Mouse (Mus musculus) liver, embryonic 13.5 days (tissue): ENCODE measurements around the gene Prkaca. TPM values are rescaled to one million over a fixed set of nuclear protein-coding genes. Genes with fewer than 3 reads are reported as not detected.

Experiments used
- ATAC-seq: fragments of 200-750 bp; cut with Nextera tagmentation; 2 replicates; pipeline ENCODE4 v1.8.0; 2017; ENCODE audit warnings: low read depth, mild to moderate bottlenecking, moderate number of reproducible peaks, moderate library complexity
- DNase-seq: peaks from one replicate; pipeline ENCODE4 v3.0.0; 2022
- H3K27ac ChIP-seq: fragments of 300-500 bp; sonication (generic); 2 replicates; pipeline ENCODE4 v1.5.1; 2015; ENCODE audit warnings: moderate library complexity, mild to moderate bottlenecking, inconsistent platforms
- H3K27me3 ChIP-seq: fragments of 300-500 bp; sonication (generic); 2 replicates; pipeline ENCODE4 v1.6.1; 2015; ENCODE audit warnings: mild to moderate bottlenecking, inconsistent platforms
- H3K36me3 ChIP-seq: fragments of 300-500 bp; sonication (generic); 2 replicates; pipeline ENCODE4 v1.6.1; 2015; ENCODE audit warnings: mild to moderate bottlenecking, inconsistent platforms
- H3K4me1 ChIP-seq: fragments of 300-500 bp; sonication (generic); replicated peaks from 2 replicates; pipeline ENCODE4 v1.6.1; 2015; ENCODE audit warnings: inconsistent platforms
- H3K4me2 ChIP-seq: fragments of 300-500 bp; sonication (generic); 2 replicates; pipeline ENCODE4 v1.6.1; 2015; ENCODE audit warnings: inconsistent platforms, mild to moderate bottlenecking, moderate library complexity
- H3K4me3 ChIP-seq: fragments of 300-500 bp; sonication (generic); replicated peaks from 2 replicates; pipeline ENCODE4 v1.5.1; 2015; ENCODE audit warnings: mild to moderate bottlenecking, inconsistent platforms
- H3K9ac ChIP-seq: fragments of 300-500 bp; sonication (generic); 2 replicates; pipeline ENCODE4 v1.6.1; 2015; ENCODE audit warnings: mild to moderate bottlenecking, inconsistent platforms
- H3K9me3 ChIP-seq: fragments of 300-500 bp; sonication (generic); replicated peaks from 2 replicates; pipeline ENCODE4 v1.6.1; 2016; ENCODE audit warnings: inconsistent platforms
- WGBS: fragments of 180-500 bp; shearing (Covaris S2); methylation state at CpG from one replicate; pipeline ENCODE4 v1.1.7; 2015; ENCODE audit not compliant: insufficient replicate concordance; 5-methylcytosine and 5-hydroxymethylcytosine counted together
- polyA plus RNA-seq: library from polyadenylated mRNA; unstranded; fragments of >200 nt; fragmentation: Nextera tagmentation; extraction: Ambion mirVana; gene quantifications from 2 replicates; pipeline ENCODE4 v1.2.1, GENCODE M21; 2015

Gene Prkaca
- polyA plus RNA-seq, 1 experiment from 2014 or later = 50.5 TPM

DNA sequence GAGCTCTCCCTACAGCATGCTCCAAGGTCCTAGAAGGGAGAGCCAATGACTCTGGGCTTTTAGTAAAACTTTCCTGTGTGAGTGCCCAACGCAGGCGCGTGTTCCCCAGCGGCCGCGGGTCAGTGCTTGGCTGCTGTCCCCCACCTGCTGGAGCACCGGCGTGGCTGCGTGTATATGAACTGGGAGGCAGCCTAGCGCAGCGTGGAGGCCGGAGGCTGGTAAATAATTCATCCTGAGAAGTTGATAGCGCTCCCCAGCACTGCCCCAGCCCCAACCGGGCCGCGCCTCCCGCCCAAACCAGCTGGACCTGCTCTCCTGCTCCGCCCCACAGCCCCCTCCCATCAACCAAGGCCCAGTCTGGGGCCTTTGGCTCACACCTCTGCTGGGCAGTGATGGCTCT lies 48.3 kb downstream of the Prkaca start, which contains the start of gene Palm3:
Gene Palm3, plus strand, starts transcription at position 376 of the 400 bp plus-strand sequence.
- peaks cover 75% of the 10 kb centered on the region for H3K27me3 ChIP-seq
- ATAC-seq = no peak

DNA sequence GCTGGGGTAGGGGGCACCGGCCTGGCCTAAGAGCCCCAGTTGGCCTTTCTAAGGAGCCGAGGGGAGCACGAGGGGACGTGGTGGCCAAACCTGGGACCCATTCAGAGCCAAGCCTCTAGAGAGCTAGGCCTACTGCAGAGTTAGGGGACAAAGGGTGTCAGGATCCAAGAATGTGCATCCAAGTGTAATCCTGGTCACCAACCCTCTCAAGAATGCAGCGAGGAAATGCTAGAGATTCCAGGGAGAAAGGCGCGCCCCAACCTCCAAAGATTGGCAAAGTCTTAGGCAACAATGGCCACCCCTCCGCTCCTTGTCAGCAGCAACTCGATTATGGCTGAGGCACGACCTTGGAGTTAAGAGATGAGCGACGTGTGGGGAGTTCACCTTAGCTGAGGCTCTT lies 48.8 kb downstream of the Prkaca start:
- no peak for DNase-seq
- H3K4me2 ChIP-seq = 0 out of 2 replicates have a peak overlapping the region, but pooled peaks have one; percentile 2
- H3K4me3 ChIP-seq = no peak overlapping the region
- no peaks in the 10 kb centered on the region for H3K9me3 ChIP-seq
- no peak overlapping the region for H3K9ac ChIP-seq
- H3K27me3 ChIP-seq = peaks cover 80% of the 10 kb centered on the region
- 40% methylated on average over 12 of the region's 12 CpGs for WGBS
- no peak for ATAC-seq
- H3K36me3 ChIP-seq = no peaks in the 10 kb centered on the region
- peaks cover 17% of the 10 kb centered on the region for H3K4me1 ChIP-seq
- H3K27ac ChIP-seq = no peak overlapping the region

More for the DNA sequence above, 48.3 kb downstream of the Prkaca start, which contains the start of gene Palm3:
- Histone ChIP-seq H3K9me3 (no peaks in the 10 kb centered on the region), H3K4me1 (peaks cover 15% of the 10 kb centered on the region), H3K9ac (no peak within 1 kb of the TSS), H3K4me3 (no peak within 1 kb of the TSS), H3K4me2 (0 out of 2 replicates have a peak within 1 kb of the TSS, but pooled peaks have one; percentile 2), H3K27ac (no peak within 1 kb of the TSS), H3K36me3 (no peaks in the 10 kb centered on the region)
- WGBS = 17% methylated on average over 18 of the region's 18 CpGs
- DNase-seq = no peak

DNA sequence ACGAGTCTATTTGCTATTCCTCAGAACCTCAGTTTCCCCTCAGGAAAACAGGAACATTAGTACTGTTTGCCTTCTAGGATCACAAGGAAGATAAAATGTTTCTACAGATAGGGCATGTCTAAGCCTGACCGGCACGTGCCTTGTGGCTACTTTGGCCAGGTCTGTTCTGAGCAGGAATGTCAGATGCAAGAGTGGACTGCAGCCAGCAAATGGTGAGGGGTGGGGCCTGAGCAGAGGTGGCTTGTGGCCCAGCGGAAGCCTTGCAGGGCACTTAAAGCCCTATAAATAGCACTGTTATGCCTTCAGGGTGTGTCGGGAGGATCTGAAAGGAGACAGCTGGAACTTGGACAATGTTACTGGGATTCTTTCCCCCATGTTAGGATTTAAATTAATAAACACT lies 50.3 kb downstream of the Prkaca start:
- Histone ChIP-seq H3K4me1 (peaks cover 17% of the 10 kb centered on the region), H3K4me3 (no peak overlapping the region), H3K27me3 (peaks cover 89% of the 10 kb centered on the region), H3K9ac (no peak overlapping the region), H3K36me3 (no peaks in the 10 kb centered on the region), H3K4me2 (no peak overlapping the region), H3K9me3 (no peaks in the 10 kb centered on the region), H3K27ac (no peak overlapping the region)
- DNase-seq (no peak), ATAC-seq (no peak)
- 20% methylated on average over 5 of the region's 5 CpGs for WGBS

DNA sequence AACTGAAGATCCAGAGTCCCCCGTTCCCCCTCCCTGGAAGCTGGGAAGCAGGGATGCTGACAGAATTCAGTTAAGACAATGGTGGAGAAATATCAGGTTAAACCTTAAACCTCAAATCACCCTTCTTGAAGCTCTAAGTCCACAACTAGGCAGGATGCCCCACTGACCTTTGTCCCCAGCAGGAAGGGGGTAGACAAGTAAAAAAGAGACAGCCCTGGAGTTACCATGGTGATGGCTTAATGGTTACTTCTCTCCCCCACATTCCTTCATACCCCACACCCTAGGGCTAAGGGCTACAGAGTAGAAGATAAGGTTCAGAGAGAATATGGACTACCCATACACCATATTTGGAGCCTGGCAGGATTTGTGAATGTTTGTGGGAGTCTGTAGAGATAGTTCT lies 50.8 kb downstream of the Prkaca start:
- H3K27me3 ChIP-seq = peaks cover 90% of the 10 kb centered on the region

DNA sequence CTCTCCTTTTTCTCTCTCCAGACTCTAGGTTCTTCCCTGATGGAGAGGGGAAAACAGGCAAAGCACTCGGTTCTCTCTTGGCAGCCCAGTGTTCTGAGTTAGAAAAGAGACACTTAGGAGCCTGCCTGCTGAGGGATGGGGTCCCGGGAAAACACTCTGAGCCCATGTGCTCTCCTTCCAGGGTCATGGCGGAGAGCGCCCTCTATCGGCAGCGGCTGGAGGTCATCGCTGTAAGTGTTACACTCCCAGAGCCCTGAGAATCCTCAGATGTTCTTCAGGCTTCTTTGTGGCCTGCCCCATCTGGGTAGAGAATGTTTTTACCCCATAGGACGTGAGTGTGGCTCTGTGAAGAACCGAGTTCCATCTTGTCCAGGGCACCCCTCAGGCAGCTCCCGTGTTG lies 51.4 kb downstream of the Prkaca start:
- no peaks in the 10 kb centered on the region for H3K36me3 ChIP-seq
- peaks cover 96% of the 10 kb centered on the region for H3K27me3 ChIP-seq
- no peak overlapping the region for H3K4me2 ChIP-seq
- H3K27ac ChIP-seq = no peak overlapping the region
- peaks cover 17% of the 10 kb centered on the region for H3K4me1 ChIP-seq
- 11% methylated on average over 10 of the region's 10 CpGs for WGBS
- no peak overlapping the region for H3K4me3 ChIP-seq
- H3K9me3 ChIP-seq = no peaks in the 10 kb centered on the region
- DNase-seq (peak; percentile 30), ATAC-seq (no peak)
- no peak overlapping the region for H3K9ac ChIP-seq

More for the DNA sequence above, 50.8 kb downstream of the Prkaca start:
- H3K9ac ChIP-seq = no peak overlapping the region
- no peaks in the 10 kb centered on the region for H3K36me3 ChIP-seq
- peaks cover 17% of the 10 kb centered on the region for H3K4me1 ChIP-seq
- no peaks in the 10 kb centered on the region for H3K9me3 ChIP-seq
- no peak for DNase-seq
- H3K4me2 ChIP-seq = no peak overlapping the region
- no peak for ATAC-seq
- no peak overlapping the region for H3K27ac ChIP-seq
- WGBS = 62% methylated on average over 1 of the region's 1 CpGs
- H3K4me3 ChIP-seq = no peak overlapping the region

DNA sequence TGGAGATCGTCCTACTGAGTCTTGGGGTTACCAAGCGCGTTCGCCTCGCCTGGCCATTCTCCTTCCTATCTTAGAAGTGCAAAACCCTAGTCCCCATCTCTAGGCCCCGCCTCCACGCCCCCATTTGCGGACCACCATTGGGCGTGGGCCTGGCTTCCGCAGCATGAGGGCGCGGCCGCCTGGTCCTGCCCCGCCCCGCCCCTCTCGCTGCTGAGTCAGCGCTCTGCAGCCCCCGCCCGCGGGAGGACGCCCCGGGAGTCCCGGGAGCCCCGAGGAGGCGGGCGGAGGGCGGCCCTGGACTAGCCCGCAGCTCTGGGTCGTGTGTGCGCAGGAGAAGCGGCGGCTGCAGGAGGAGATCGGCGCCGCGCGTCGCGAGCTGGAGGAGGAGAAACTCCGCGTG lies 53.1 kb downstream of the Prkaca start:
- Histone ChIP-seq H3K4me1 (peaks cover 17% of the 10 kb centered on the region), H3K9me3 (no peaks in the 10 kb centered on the region), H3K4me3 (peak overlapping the region; percentile 44), H3K36me3 (no peaks in the 10 kb centered on the region), H3K9ac (no peak overlapping the region), H3K27ac (no peak overlapping the region), H3K27me3 (peaks cover 86% of the 10 kb centered on the region), H3K4me2 (peak overlapping the region; percentile 62)
- peak; percentile 40; the same call in 1 of the 2 replicates for ATAC-seq
- peak; percentile 27 for DNase-seq
- under 1% methylated on average over 41 of the region's 41 CpGs for WGBS

DNA sequence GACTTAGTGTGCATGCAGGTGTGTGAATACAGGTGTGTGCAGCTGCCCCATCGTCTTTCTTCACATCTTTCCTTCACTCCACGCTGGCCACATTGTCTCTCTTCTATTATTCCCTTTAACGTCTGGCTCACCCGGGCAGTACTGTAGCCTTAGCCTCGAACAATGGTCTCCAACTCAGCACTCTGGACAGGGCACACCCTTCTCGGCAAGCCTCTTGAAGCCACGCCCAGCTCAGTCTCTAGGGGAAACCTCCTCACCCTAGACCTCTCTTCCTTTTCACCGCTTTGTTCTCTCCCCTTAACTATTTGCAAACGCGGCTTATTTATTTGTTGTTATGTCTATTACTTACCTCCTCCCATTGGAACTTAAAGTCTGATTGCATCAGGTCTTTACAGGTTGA lies 54.7 kb downstream of the Prkaca start:
- no peak overlapping the region for H3K27ac ChIP-seq
- no peak overlapping the region for H3K4me2 ChIP-seq
- WGBS = 7% methylated on average over 10 of the region's 10 CpGs
- ATAC-seq (no peak), DNase-seq (no peak)
- H3K4me1 ChIP-seq = peaks cover 13% of the 10 kb centered on the region
- no peak overlapping the region for H3K9ac ChIP-seq
- no peak overlapping the region for H3K4me3 ChIP-seq
- no peaks in the 10 kb centered on the region for H3K9me3 ChIP-seq
- no peaks in the 10 kb centered on the region for H3K36me3 ChIP-seq
- peaks cover 75% of the 10 kb centered on the region for H3K27me3 ChIP-seq

DNA sequence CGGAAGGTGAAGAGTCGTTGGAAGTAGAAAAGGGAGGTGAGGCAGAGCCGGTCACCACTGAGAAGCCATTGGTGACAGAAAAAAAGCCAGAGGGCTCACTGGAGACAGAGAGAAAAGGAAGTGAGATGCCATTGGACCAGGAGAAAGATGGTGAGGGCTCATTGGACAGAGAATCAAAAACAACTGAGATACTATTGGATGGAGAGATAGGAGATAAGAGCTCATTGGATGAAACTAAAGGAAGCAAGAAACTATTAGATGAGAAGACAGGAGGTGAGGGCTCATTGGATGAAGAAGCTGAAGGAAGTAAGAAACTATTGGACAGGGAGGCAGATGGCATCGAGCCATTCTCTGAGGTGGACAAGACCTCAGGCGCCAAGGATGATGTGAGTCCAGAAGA lies 56.5 kb downstream of the Prkaca start:
- Histone ChIP-seq H3K4me2 (no peak overlapping the region), H3K9ac (no peak overlapping the region), H3K4me3 (no peak overlapping the region), H3K4me1 (peaks cover 7% of the 10 kb centered on the region), H3K27ac (no peak overlapping the region), H3K36me3 (no peaks in the 10 kb centered on the region), H3K9me3 (no peaks in the 10 kb centered on the region), H3K27me3 (peaks cover 56% of the 10 kb centered on the region)
- WGBS = 67% methylated on average over 5 of the region's 5 CpGs
- DNase-seq = no peak
- no peak for ATAC-seq

DNA sequence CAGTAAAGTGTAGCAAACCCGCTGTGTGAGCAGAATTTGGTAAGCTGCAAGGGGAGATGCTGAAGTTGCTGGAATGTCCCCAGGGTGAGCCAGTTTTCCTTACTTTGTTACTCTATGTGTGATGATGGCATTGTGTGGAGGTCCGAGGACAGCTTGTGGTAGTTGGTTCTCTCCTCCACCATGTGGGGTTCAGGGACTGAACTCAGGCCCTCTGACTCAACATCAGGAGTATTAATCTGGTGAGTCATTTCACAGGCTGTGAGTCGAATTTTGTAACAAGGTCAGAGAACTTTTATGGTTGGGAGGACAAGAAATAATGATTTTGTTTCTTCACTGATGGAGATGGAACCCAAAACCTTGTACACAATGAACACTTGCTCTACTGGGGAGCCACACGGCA lies 60.0 kb downstream of the Prkaca start:
- H3K9ac ChIP-seq = no peak overlapping the region
- H3K36me3 ChIP-seq = no peaks in the 10 kb centered on the region
- H3K4me2 ChIP-seq = no peak overlapping the region
- no peak for DNase-seq
- WGBS = 61% methylated on average over 4 of the region's 4 CpGs
- no peaks in the 10 kb centered on the region for H3K9me3 ChIP-seq
- H3K27me3 ChIP-seq = peaks cover 29% of the 10 kb centered on the region
- H3K27ac ChIP-seq = no peak overlapping the region
- ATAC-seq = no peak
- no peak overlapping the region for H3K4me3 ChIP-seq
- no peaks in the 10 kb centered on the region for H3K4me1 ChIP-seq

DNA sequence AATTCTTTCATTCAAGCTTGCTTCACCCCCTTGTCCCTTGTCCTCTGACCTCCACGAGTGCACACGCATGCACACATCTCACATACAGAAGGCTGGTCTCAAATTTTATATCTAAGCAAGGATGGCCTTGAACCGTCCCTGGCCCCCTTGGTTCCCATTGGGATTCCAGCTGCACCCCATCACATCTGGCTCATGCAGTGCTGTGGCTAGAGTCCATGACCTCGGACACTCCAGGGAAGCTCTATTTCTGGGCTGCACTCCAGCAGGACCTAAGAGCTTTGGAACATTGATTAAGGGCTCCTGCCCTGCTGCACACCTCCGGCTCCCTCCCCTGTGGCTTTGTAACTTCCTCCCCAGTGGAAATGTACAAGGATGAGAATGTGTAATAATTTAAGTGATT lies 65.2 kb downstream of the Prkaca start:
- Histone ChIP-seq H3K27ac (no peak overlapping the region), H3K4me1 (peaks cover 8% of the 10 kb centered on the region; the same call in 1 of the 2 replicates), H3K9me3 (no peaks in the 10 kb centered on the region), H3K9ac (no peak overlapping the region), H3K4me3 (no peak overlapping the region), H3K36me3 (no peaks in the 10 kb centered on the region), H3K27me3 (peaks cover 47% of the 10 kb centered on the region), H3K4me2 (no peak overlapping the region)
- ATAC-seq = no peak
- DNase-seq = no peak
- 62% methylated on average over 5 of the region's 5 CpGs for WGBS

DNA sequence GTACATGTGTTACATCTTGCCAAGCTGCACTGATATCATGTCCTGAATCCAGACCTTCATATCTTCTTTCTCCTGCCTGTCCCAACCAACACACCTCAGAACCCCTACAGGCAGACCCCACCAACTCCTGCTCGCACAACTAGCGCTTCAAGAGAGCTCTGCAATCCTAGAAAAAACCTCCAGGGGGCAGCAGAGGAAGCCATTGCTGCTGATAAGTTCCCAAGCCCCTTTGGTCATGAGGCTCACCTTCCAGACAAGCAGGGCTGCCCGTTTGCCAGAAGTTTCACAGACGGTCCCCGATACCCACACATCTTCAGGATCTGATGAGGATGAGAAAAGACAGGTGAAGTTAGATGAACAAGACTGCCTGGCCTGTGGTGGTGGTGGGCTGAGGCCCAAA lies 66.3 kb downstream of the Prkaca start:
- peaks cover 57% of the 10 kb centered on the region for H3K27me3 ChIP-seq
- no peak overlapping the region for H3K9ac ChIP-seq
- ATAC-seq = no peak
- H3K27ac ChIP-seq = no peak overlapping the region
- 5% methylated on average over 5 of the region's 5 CpGs for WGBS
- no peak overlapping the region for H3K4me2 ChIP-seq
- peaks cover 8% of the 10 kb centered on the region; the same call in 1 of the 2 replicates for H3K4me1 ChIP-seq
- peak; percentile 41 for DNase-seq
- H3K4me3 ChIP-seq = no peak overlapping the region
- no peaks in the 10 kb centered on the region for H3K36me3 ChIP-seq
- no peaks in the 10 kb centered on the region for H3K9me3 ChIP-seq
